Mouse (Mus musculus) midbrain, postnatal 0 days (tissue): ENCODE measurements at regions not wholly inside any gene's neighbourhood (a gene's known extent, or its start where the extent isn't known, plus 50 kb on each side); places are given as distances from the start of the nearest gene placed in this dataset.

Experiments used
- ATAC-seq: fragments of 200-750 bp; cut with Nextera tagmentation; 2 replicates; pipeline ENCODE4 v1.8.0; 2017; ENCODE audit warnings: moderate number of reproducible peaks, mild to moderate bottlenecking, moderate TSS enrichment, moderate library complexity; ENCODE audit not compliant: low FRiP score
- DNase-seq: peaks from one replicate; pipeline ENCODE4 v3.0.0-alpha.2; 2015; ENCODE audit warnings: low spot score
- H3K27ac ChIP-seq: fragments of 300-500 bp; sonication (generic); 2 replicates; pipeline ENCODE4 v1.5.1; 2014; ENCODE audit warnings: low read depth, mild to moderate bottlenecking, low read length, mixed read lengths
- H3K27me3 ChIP-seq: fragments of 300-500 bp; sonication (generic); 2 replicates; pipeline ENCODE4 v1.6.1; 2014; ENCODE audit warnings: low read length, control low read depth, mixed read lengths; ENCODE audit not compliant: insufficient read depth
- H3K36me3 ChIP-seq: fragments of 300-500 bp; sonication (generic); 2 replicates; pipeline ENCODE4 v1.6.1; 2014; ENCODE audit warnings: low read length, control low read depth, mixed read lengths; ENCODE audit not compliant: insufficient read depth
- H3K4me1 ChIP-seq: fragments of 300-500 bp; sonication (generic); 2 replicates; pipeline ENCODE4 v1.6.1; 2014; ENCODE audit warnings: mild to moderate bottlenecking, control low read depth, antibody characterized with exemption, low read length, mixed read lengths; ENCODE audit not compliant: insufficient read depth
- H3K4me2 ChIP-seq: fragments of 300-500 bp; sonication (generic); 2 replicates; pipeline ENCODE4 v1.6.1; 2014; ENCODE audit warnings: low read depth, mild to moderate bottlenecking, low read length, mixed read lengths; ENCODE audit not compliant: poor library complexity, severe bottlenecking
- H3K4me3 ChIP-seq: fragments of 300-500 bp; sonication (generic); 2 replicates; pipeline ENCODE4 v1.5.1; 2014; ENCODE audit warnings: low read depth, mild to moderate bottlenecking, low read length, moderate library complexity
- H3K9ac ChIP-seq: fragments of 300-500 bp; sonication (generic); replicated peaks from 2 replicates; pipeline ENCODE4 v1.6.1; 2014; ENCODE audit warnings: mild to moderate bottlenecking, low read length, moderate library complexity, mixed read lengths; ENCODE audit not compliant: poor library complexity, severe bottlenecking
- H3K9me3 ChIP-seq: fragments of 300-500 bp; sonication (generic); 2 replicates; pipeline ENCODE4 v1.6.1; 2016; ENCODE audit warnings: low read length, control low read depth
- CTCF ChIP-seq: IDR thresholded peaks from 2 replicates; pipeline ENCODE4 v1.5.1; 2016; ENCODE audit warnings: antibody characterized with exemption, mild to moderate bottlenecking
- WGBS: fragments of 180-500 bp; shearing (Covaris S2); extraction: QIAGEN DNeasy Blood & Tissue Kit; methylation state at CpG from one replicate; pipeline ENCODE4 v1.1.7; 2014; 5-methylcytosine and 5-hydroxymethylcytosine counted together

DNA sequence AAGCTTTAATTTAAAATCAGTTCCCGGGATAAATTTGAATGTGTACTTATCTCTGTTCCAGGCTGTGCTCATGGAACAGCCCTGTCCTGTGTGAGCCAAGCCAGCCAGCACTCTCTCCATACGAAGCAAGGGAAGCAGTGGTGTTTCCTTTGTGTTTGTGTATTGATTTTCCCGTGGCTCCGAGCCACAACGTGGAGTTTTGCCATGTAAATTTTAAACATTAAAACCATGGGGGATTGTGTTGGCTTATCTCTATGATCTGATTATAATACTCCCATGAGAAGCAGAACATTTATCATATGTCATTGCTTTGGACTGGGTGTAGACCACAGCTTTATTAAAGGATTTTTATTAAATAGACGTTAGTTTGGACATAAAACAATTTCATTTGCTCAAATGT, 106.1 kb upstream of the Npvf start:
- Histone ChIP-seq H3K9me3 (no peaks in the 10 kb centered on the region), H3K4me3 (no peak overlapping the region), H3K27ac (no peak overlapping the region), H3K36me3 (no peaks in the 10 kb centered on the region), H3K4me2 (no peak overlapping the region), H3K27me3 (no peaks in the 10 kb centered on the region), H3K9ac (no peak overlapping the region), H3K4me1 (no peaks in the 10 kb centered on the region)
- 57% methylated on average over 6 of the region's 6 CpGs for WGBS
- ATAC-seq (no peak), DNase-seq (no peak)
- TF ChIP-seq CTCF: no peak

DNA sequence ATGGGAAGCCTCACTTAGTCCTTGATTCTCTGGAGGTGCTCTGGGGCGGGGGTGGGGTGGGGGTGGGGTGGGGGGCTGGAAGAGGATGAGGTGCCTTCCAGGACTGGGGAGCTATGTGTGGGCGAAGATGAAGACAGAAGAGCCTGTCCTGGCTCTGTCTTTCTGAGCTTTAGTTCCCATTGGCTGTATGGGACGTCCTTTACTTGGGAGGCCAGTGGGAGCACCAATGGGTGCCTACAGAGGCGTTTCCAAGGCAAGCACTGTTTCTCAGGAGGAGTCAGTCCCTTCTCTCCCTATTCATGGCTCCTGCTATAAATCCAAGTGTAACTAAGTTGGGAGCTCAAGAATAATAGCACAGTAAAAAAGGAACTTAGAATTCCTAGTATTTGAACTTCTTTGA, 108.9 kb upstream of the Npvf start:
- TF ChIP-seq CTCF: no peak
- no peak overlapping the region for H3K4me3 ChIP-seq
- no peaks in the 10 kb centered on the region for H3K9me3 ChIP-seq
- no peak for DNase-seq
- no peak overlapping the region for H3K9ac ChIP-seq
- WGBS: 56% methylated on average over 4 of the region's 4 CpGs
- H3K27ac ChIP-seq: no peak overlapping the region
- ATAC-seq: no peak
- no peaks in the 10 kb centered on the region for H3K4me1 ChIP-seq
- H3K27me3 ChIP-seq: no peaks in the 10 kb centered on the region
- no peaks in the 10 kb centered on the region for H3K36me3 ChIP-seq
- no peak overlapping the region for H3K4me2 ChIP-seq

GRCm38 (mm10) chr6:50766442-50766915, 112.2 kb upstream of the Npvf start:
- no peak overlapping the region for H3K9ac ChIP-seq
- ATAC-seq (no peak), DNase-seq (peak; percentile 17)
- no peaks in the 10 kb centered on the region for H3K27me3 ChIP-seq
- H3K9me3 ChIP-seq: no peaks in the 10 kb centered on the region
- WGBS: 65% methylated on average over 14 of the region's 14 CpGs
- TF ChIP-seq CTCF: no peak
- H3K36me3 ChIP-seq: no peaks in the 10 kb centered on the region
- no peak overlapping the region for H3K4me2 ChIP-seq
- no peaks in the 10 kb centered on the region for H3K4me1 ChIP-seq
- H3K27ac ChIP-seq: no peak overlapping the region
- no peak overlapping the region for H3K4me3 ChIP-seq

GRCm38 (mm10) chr6:50767126-50767525, 112.9 kb upstream of the Npvf start:
- no peaks in the 10 kb centered on the region for H3K4me1 ChIP-seq
- no peak for TF ChIP-seq CTCF
- no peak overlapping the region for H3K27ac ChIP-seq
- no peak overlapping the region for H3K9ac ChIP-seq
- H3K4me2 ChIP-seq: no peak overlapping the region
- ATAC-seq: no peak
- no peak overlapping the region for H3K4me3 ChIP-seq
- no peaks in the 10 kb centered on the region for H3K27me3 ChIP-seq
- no peak for DNase-seq
- no peaks in the 10 kb centered on the region for H3K36me3 ChIP-seq
- no peaks in the 10 kb centered on the region for H3K9me3 ChIP-seq
- WGBS: 56% methylated on average over 6 of the region's 6 CpGs

DNA sequence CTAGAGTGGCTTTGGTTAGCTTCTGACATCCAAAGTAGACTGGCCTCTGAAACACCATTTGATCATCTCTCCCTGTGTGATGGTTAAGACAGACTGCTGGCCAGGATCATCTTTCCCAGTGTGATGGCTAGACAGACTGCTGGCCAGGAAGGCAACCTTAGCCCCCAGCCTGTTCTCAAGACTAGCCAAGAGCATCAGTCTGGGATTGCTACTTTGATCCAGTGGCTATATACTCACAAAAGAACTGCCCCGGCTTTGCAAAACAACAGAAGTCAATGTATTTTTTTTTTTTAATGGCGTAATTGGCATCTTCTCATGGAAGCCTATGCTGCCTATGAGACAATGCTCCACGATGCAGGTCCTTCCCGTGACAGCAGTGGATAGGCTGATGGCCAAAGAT, 113.6 kb upstream of the Npvf start:
- Histone ChIP-seq H3K4me1 (no peaks in the 10 kb centered on the region), H3K9ac (no peak overlapping the region), H3K27me3 (no peaks in the 10 kb centered on the region), H3K9me3 (no peaks in the 10 kb centered on the region), H3K4me2 (no peak overlapping the region), H3K27ac (no peak overlapping the region), H3K36me3 (no peaks in the 10 kb centered on the region), H3K4me3 (no peak overlapping the region)
- TF ChIP-seq CTCF: no peak
- ATAC-seq: no peak
- WGBS: 91% methylated on average over 4 of the region's 4 CpGs
- DNase-seq: no peak

GRCm38 (mm10) chr6:50769101-50769500, 114.9 kb upstream of the Npvf start:
- ATAC-seq: no peak
- no peak overlapping the region for H3K4me3 ChIP-seq

More at GRCm38 (mm10) chr6:50769101-50769500, 114.9 kb upstream of the Npvf start:
- TF ChIP-seq CTCF: peak; percentile 37
- no peak for DNase-seq
- Histone ChIP-seq H3K4me1 (no peaks in the 10 kb centered on the region), H3K27me3 (no peaks in the 10 kb centered on the region), H3K9ac (no peak overlapping the region), H3K4me2 (no peak overlapping the region), H3K36me3 (no peaks in the 10 kb centered on the region), H3K9me3 (no peaks in the 10 kb centered on the region), H3K27ac (no peak overlapping the region)
- WGBS: 82% methylated on average over 2 of the region's 2 CpGs
